Mouse (Mus musculus): Measurements from ENCODE around the gene Ebf3. TPM values are rescaled to one million over a fixed set of nuclear protein-coding genes. Genes with fewer than 3 reads are reported as not detected.

The Ebf3 gene
- total RNA-seq, 2 experiments from 2014 or later: 0.42 to 0.54 TPM

GRCm38 (mm10) chr7:137312166-137312932, 1.9 kb downstream of the Ebf3 start:
- no peak for DNase-seq (ENCODE audit: extremely low spot score in 1 of 2, low spot score in 1 of 2)

- DNase-seq (ENCODE audit: extremely low spot score in 1 of 2, low spot score in 1 of 2): no peak
Observed at GRCm38 (mm10) chr7:137311341-137312110, 2.7 kb downstream of the Ebf3 start.

DNA sequence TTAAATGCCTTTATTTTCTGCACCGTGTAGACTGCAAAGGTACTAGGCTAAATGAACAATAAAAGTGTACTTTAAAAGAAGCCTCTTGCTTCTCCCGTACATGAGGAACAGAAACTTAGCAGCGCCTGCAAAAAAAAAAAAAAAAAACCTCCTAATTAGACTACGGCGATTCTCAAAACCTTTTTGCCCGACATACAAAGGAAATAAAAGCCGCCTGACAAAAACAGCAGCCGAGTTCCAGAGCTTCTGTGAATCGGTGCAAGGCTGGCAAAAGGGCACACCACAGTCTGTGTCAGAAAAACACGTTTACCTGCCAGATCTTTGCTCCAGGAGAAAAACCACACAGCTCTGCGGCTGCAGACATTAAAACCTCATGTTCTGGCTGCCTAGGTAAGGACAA, 3.4 kb downstream of the Ebf3 start:
- no peak for DNase-seq (ENCODE audit: extremely low spot score in 1 of 2, low spot score in 1 of 2)

DNA sequence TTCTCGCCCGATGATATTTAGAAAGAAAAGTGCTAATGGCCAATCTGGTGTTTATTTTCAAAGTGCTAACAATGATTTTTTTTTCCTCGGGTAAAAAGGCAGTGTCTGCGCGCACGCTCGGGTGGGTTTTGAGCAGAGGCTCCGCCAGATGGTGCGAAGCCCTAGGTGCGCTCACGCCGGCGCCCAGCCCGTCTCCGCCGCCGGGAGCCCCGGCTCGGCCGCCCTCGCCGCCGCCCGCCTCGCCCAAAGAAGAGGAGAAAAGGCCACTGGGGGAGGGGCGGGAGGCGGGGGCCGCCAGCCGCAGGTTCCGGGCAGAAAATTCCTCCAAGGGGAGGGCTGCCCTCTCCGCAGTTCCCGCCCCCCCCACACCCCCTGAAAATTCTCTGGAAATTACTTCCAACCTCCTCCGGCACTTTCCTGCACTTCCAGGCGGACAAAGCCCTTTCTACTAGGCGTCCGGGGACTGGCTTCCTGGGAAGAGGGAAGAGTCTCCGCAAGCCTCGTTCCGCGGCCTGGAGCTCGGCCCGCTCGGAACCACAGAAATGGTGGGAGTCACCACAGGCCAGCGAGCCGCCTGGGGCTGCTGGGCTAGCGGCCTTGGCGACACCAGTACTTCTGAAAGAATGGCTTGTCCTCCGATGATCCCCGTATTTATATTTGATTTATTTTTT, 4.0 kb downstream of the Ebf3 start:
- no peak for DNase-seq (ENCODE audit: extremely low spot score in 1 of 2, low spot score in 1 of 2)

DNA sequence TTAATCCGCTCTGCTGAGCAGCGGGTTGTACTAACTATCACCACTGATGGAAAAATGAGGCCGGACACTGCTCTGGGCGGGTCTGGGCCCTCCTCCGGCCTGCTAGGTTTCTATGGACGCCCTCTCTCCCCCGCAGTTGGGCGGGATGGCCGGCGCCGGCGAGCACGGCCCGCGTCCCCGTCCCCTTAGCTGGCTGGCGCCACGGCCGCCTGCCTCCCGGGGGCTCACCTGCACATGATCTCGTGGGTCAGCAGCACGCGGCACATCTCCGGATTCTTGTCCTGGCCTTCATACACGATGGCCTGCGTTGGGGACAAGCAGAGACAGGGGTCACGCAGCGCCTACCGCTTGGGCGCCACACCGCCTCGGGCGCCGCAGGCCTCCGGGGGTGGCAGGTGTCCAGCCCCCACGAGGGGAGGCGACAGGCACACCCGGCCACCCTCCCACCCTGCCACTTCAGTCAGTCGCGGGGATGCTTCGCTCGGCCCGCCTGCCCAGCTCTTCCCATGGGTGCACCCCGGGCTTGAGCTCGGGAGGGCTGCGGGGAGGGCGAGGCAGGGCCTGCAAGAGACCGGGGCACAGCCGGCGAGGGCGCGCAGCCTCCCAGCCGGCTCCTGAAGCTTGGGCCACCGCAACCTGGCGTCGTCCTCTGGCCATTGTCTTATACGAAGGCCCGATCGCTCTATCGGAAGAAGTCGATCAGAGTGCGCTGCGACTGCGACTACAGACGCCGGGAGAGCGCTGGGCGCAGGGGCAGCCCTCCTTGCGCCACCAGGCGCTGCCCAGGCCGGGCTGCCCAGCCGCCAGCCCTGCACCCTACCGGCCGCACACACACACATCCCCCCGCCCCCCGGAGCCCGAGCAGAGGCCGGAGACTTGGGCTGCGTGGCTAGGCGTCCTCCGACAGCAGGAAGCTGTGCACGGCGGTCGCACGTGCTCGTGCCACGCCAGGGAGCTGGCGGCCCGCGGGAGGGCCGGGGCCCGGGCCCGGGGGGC, 4.9 kb downstream of the Ebf3 start:
- DNase-seq (ENCODE audit: extremely low spot score in 1 of 2, low spot score in 1 of 2): no peak

GRCm38 (mm10) chr7:137308061-137309060, 5.9 kb downstream of the Ebf3 start:
- no peak for DNase-seq (ENCODE audit: extremely low spot score in 1 of 2, low spot score in 1 of 2)

DNA sequence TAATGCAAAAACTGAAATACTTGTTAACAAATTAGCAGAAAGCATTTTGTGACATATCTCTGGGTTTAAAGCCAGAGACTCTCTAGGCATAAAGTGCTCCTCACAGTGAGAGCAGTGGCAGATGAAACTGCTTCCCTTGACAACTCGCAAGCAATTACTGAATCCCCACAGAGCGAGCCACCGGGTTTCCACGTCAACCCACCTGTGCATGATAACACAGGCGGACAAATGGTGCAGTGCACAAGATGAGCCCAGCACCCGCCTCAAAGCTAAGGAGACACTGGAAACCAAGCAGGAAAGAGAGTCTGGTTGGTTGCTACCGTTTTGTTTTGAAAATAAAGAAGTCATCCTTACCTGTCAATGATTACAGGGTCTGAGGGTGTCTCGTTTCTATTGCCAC, 7.1 kb downstream of the Ebf3 start:
- DNase-seq (ENCODE audit: extremely low spot score in 1 of 2, low spot score in 1 of 2): no peak

DNA sequence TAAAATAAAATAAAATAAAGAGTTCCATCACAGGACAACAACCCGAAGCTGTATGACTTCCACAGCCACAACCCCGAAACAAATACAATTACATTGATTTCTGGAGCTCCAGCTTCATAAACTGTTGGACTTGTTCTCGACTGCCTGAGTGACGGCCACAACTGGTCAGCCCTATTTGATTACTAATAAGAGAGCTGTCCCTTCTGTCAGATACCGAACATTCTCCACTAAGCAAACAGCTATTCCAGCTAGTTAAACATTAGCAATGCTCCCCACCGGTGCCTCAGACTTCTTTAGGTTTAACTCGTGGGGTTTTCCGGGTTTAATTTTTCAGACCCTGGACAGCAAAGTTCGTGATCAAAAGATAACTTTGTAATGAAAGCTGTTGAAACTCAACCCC, 8.1 kb downstream of the Ebf3 start:
- no peak for DNase-seq (ENCODE audit: extremely low spot score in 1 of 2, low spot score in 1 of 2)

- no peak for DNase-seq (ENCODE audit: extremely low spot score in 1 of 2, low spot score in 1 of 2)
Observed at GRCm38 (mm10) chr7:137303776-137304171, 10.5 kb downstream of the Ebf3 start.

DNA sequence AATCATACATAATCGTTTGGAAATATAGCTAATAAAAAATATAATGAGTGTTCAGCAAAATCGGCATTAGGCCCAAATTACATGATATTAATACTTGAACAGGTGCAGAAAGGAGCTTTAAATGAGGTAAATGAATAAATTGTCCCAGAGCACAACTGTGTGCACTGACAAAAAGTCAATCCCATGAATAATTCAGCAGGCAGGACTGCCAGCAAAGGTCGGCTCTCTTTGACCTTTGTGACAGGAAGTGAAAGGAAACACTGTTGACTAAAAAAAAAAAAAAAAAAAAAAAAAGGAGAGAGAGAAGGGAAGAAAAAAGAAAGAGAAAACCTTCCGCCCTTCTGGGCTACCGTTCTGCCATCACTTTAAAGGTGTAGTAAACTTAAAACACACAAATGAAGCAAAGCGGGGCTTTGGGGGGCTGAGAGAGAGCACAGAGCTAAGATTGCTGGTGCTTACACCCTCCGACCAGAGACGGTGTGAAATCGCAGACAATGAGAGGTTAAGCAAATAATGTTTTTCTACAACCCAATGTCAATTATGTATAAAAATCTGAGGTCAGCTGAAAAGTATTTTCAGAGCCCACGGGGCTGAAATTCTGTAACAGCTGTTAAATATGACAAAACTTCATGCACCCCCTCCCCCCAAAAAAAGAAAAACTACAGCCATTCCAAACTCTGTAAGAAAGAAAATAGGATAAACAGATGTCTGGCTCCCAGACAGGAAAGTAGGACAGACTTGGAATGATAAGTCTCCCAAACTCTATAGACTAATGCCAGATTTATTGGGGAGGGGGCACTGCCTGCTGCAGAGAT, 11.1 kb downstream of the Ebf3 start:
- DNase-seq (ENCODE audit: extremely low spot score in 1 of 2, low spot score in 1 of 2): no peak

DNA sequence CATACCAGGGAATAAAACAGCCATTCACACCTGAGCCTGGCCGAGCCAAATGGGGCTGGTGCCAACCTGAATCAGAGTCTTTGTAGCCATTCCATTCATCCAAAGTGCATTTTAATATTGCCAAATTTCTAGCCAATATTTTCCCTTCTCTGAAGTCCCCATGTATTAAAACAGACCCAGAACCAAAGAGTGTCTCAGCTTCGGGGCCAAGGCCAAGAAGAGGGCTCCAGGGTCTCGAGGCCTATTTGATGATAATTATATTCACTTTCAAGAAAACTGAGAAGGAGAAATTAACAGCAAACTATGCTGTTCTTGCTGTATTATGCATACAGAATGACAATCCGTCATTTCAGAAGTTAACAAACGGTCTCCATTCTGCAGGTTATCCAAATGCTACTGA, 12.1 kb downstream of the Ebf3 start:
- DNase-seq (ENCODE audit: extremely low spot score in 1 of 2, low spot score in 1 of 2): no peak

- no peak for DNase-seq (ENCODE audit: extremely low spot score in 1 of 2, low spot score in 1 of 2)
Observed at GRCm38 (mm10) chr7:137301329-137301751, 12.9 kb downstream of the Ebf3 start.

DNA sequence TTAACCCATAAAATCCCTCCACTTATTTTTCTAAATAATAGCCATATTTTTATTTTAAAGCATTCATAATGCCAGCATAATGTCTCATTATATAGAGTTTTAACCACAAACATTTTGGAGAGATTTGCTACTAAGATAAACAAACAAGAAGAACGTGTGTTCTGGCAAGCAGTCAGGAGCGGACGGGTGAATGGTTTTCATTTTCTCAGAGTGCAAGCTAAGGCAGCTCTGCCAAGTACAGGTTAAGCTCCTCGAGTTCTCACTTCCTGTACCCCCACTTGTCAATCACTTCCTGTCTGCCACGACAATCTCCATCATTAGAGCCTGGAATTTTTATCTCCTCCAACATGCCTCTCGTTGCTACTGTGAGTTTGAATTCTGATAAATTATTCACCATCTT, 13.4 kb downstream of the Ebf3 start:
- no peak for DNase-seq (ENCODE audit: extremely low spot score in 1 of 2, low spot score in 1 of 2)

DNA sequence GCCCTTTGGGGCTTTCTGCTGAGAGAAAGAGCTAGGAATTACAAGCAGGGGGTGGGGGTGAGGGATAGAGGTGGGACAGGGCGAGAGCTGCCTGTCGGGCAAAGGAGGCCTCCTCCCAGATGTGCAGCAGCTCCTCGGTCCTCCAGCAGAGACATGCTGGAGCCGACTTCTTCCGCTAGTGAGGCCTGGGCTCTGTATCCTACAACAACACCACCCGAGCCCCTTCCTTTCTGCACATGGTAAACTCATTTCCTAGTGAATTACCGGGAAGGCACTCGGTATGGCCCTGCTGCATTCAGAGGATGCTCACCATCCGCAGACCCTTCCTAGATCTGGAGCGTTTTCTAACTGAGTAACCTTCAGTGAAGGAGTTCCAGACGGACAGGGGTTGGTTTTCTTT, 14.1 kb downstream of the Ebf3 start:
- DNase-seq (ENCODE audit: extremely low spot score in 1 of 2, low spot score in 1 of 2): no peak

DNA sequence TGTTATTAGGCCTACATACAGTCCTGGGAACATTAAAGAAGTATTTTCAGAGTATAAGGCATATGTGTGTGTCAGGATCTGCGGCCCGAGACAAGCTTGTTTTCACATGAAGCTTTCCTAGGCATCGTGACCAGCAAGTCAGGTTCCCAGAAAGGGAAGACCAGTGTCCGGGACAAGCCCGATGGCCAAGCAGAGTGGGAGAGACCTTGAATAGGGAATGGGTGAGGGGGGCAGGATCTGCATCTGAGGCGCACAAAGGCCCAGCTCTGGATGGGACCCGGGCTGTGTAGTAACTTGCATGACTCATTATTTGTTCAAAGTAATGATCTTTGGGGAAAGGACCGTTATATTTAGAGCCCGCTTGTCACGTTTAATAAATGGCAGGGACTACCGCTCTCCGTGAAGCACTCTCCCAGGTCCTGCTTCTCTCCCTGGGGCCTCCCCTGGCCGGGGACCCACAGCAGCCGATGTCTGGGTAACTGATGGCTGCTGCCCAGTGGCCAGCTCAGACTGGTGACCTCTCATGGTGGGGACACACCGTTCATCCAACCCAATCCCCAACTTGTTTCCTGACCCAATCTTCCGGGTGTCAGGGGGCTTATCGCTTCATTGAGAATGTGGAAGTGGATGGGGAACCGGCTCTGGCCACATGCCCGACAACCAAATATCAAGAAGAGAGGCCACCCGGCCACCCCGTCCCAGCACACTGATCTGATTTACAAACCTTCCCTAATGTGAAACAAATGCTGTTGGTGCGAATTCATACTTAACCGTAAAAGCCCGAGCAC, 16.5 kb downstream of the Ebf3 start:
- no peak for DNase-seq (ENCODE audit: extremely low spot score in 1 of 2, low spot score in 1 of 2)

GRCm38 (mm10) chr7:137297131-137297530, 17.1 kb downstream of the Ebf3 start:
- DNase-seq (ENCODE audit: extremely low spot score in 1 of 2, low spot score in 1 of 2): no peak

DNA sequence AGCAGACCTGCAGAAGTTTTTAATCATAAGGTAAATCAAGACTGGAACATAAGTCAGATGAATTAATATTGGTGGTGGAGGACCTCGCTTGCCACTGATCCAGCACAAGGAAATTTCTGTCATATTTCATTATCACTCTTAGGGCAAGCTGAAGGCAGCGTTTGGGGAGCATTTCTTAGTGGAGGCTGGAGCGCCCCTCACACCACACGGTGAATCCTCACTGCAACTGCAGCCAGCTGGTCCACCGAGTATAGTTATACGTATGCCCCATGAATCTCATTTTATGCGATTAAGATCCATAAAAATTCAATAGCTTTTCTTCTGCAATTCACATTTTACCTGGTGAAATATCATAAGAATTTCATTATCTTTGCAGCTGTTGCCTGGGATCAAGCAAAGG, 18.6 kb downstream of the Ebf3 start:
- DNase-seq (ENCODE audit: extremely low spot score in 1 of 2, low spot score in 1 of 2): no peak

Data from layer of hippocampus, postnatal 25 days (tissue).